Mouse (Mus musculus): ENCODE measurements around the gene Ahsg. TPM values are rescaled to one million over a fixed set of nuclear protein-coding genes. Genes with fewer than 3 reads are reported as not detected.

The Ahsg gene
- polyA plus RNA-seq (2015; fragmentation: Nextera tagmentation; extraction: Ambion mirVana) = 7.3 and 12.2 TPM in 2 replicates

DNA sequence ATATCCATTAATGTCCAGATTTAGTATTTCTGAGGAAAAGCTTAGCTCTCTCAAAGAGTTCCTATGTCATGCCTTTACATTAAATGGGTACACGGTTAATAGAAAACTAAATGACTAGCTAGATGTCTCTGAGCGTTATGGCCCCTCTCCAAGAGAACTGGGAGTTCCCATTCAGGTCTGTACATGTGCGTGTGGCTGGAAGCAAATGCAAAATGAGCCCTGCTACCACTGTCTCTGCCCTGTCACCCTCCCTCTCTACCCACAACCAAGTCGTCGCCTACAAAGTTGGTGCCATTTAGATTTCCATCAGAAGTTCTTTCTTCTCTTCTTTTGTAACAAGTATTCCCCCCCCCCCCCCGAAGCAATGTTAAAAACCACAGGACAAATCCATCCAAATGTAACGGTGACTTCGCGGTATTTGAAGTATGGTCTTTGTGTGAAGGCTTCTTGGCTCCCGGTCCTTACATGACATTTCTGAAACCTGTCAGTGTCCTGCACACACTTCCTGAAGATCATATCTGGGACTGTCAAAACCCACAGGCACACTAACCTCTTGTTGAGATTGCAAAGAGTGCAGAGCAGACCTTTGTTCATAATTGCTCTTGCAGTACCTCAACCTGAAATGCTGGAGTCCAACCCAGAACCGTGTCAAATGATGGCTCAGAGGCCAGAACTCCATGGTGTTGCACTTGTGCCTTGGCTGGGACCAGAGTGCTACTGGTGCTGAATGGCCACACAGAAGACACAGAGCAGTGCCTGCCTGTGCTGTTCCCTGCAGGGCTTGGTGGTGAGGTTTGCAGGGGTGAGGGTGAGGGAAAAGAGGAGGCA, at the start of gene Ahsg:
Gene Ahsg (plus strand): TSS at position 595 of the 828 bp plus-strand sequence.

DNA sequence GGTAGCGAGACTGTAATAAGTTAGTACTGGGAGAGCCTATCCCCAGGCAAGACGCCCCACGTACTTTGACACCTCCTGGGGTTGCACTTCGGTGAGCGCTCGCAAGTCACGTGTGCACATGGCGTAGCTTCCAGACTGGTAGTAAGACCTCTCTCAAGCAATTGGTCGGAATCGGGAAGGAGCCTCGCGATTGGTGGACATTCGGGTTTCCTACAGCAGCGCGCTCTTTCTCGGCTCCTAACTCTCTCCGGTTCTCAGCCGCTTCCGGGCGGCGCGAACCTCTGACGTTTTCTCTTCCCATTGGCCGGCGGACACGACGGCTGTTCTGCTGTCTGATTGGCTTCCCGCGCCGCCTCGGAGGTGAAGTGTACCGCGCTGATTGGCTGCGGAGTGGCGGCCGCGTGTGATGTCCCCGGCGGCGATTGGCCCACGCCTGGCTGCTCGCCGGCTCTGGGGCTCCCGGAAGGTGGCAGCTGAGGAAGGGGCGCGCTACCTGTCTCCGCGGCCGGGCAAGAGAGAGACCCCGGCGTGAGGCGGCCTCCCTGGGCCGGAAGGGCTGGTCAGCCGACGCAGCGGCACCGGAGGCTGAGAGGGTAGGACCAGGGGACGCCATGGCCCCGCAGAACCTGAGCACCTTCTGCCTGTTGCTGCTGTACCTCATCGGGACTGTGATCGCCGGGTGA, 33.5 kb upstream of the Ahsg start, which contains the start of the genes Tbccd1 and Dnajb11:
Gene Tbccd1 (minus strand): TSS at position 239 of the 683 bp plus-strand sequence.
Gene Dnajb11 (plus strand): TSS at position 415 of the 683 bp plus-strand sequence.

DNA sequence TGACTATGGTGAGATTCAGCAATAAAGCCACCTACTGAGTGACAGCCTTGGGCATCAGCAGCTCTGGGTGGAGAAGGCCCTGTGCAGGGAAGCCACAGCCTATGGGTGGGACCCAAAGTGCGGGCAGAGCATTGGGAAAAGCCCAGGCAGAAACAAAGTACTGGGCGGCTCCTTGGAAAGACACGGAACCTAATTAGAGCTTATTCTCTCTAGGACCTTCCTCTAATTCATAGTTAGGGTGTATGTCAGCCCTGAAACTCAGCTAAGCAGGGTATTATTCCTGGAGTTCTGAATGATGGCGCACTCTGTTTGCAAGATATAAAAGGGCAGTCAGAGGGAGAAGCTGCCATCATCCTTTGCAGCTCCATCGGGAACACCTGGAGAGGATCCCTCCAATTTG, 27.0 kb downstream of the Ahsg start, which contains the start of gene Fetub:
Gene Fetub (plus strand): TSS at position 301 of the 400 bp plus-strand sequence.

Other genes with a start within 250 kb of the Ahsg start
- 0.77 and 0.83 TPM in 2 replicates for gene Dgkg, start 234.1 kb upstream of the Ahsg start, polyA plus RNA-seq (2015; fragmentation: Nextera tagmentation; extraction: Ambion mirVana)
- not detected in 2 replicates for gene Crygs, start 79.7 kb upstream of the Ahsg start, polyA plus RNA-seq (2015; fragmentation: Nextera tagmentation; extraction: Ambion mirVana)
- 8.3 and 8.9 TPM in 2 replicates for gene Tbccd1, start 33.6 kb upstream of the Ahsg start, polyA plus RNA-seq (2015; fragmentation: Nextera tagmentation; extraction: Ambion mirVana)
- gene Dnajb11, start 33.4 kb upstream of the Ahsg start, polyA plus RNA-seq (2015; fragmentation: Nextera tagmentation; extraction: Ambion mirVana) = 31.7 and 44.3 TPM in 2 replicates
- gene Fetub, start 27.1 kb downstream of the Ahsg start, polyA plus RNA-seq (2015; fragmentation: Nextera tagmentation; extraction: Ambion mirVana) = 0.15 and 0.19 TPM in 2 replicates
- gene Hrg, start 59.8 kb downstream of the Ahsg start, polyA plus RNA-seq (2015; fragmentation: Nextera tagmentation; extraction: Ambion mirVana) = 0.17 and 0.27 TPM in 2 replicates
- gene Kng2, start 138.2 kb downstream of the Ahsg start, polyA plus RNA-seq (2015; fragmentation: Nextera tagmentation; extraction: Ambion mirVana) = 0.32 and 0.46 TPM in 2 replicates
- 1.3 and 2.8 TPM in 2 replicates for gene Kng1, start 166.6 kb downstream of the Ahsg start, polyA plus RNA-seq (2015; fragmentation: Nextera tagmentation; extraction: Ambion mirVana)
- gene Eif4a2, start 216.2 kb downstream of the Ahsg start, polyA plus RNA-seq (2015; fragmentation: Nextera tagmentation; extraction: Ambion mirVana) = 135 and 147 TPM in 2 replicates
- gene Rfc4, start 236.5 kb downstream of the Ahsg start, polyA plus RNA-seq (2015; fragmentation: Nextera tagmentation; extraction: Ambion mirVana) = 26.1 and 28.1 TPM in 2 replicates